Mouse (Mus musculus) thymus, adult 2 months (tissue): ENCODE measurements around the gene Pole2.

Experiments
- CTCF ChIP-seq: fragments of 200-500 bp; IDR thresholded peaks from 2 replicates; pipeline ENCODE4 v1.5.1; 2012; ENCODE audit warnings: mild to moderate bottlenecking, control low read depth, low read length, moderate library complexity, borderline replicate concordance; ENCODE audit not compliant: control insufficient read depth, poor library complexity, insufficient read depth; ENCODE audit errors: extremely low read depth
- POLR2A ChIP-seq: fragments of 200-500 bp; IDR thresholded peaks from 2 replicates; pipeline ENCODE4 v1.6.1; 2012; ENCODE audit warnings: mild to moderate bottlenecking, low read length, control low read depth, moderate library complexity; ENCODE audit not compliant: control insufficient read depth, poor library complexity, insufficient read depth; ENCODE audit errors: extremely low read depth

GRCm38 (mm10) chr12:69197378-69198163 is 30.4 kb downstream of the Pole2 start:
- TF ChIP-seq CTCF (no peak), POLR2A (no peak)
